Mouse (Mus musculus) ovary, postnatal 10 days (tissue): ENCODE measurements around the gene Dennd1c.
A peak's percentile ranks its signal among the peaks of the same experiment; 100 is the strongest.

Experiments used
- DNase-seq: peaks from one replicate; pipeline ENCODE4 v3.0.0; 2022; ENCODE audit warnings: low spot score

The Dennd1c gene

DNA sequence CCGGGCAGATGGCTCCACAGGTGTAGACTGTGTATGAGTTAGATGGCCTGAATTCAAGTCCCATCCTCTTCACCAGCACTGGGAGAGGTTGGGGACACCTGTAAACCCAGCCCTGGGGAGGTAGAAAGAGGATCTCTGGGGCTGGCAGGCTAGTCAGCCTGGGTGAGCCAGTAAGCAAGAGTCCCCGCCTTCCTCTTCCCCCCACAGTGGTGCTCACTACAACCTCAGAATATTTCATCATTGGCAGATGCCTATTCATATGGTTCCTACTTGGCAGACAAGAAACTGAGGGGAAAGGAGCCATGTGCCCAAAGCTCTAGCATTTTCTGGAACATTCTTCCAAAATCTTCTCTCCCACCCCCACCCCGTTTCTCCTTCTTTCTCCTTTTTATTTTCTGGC lies 29.5 kb downstream of the Dennd1c start:
- DNase-seq: no peak

- no peak for DNase-seq
These were observed 30.9 kb downstream of the Dennd1c start for GRCm38 (mm10) chr17:57047406-57047805.

DNA sequence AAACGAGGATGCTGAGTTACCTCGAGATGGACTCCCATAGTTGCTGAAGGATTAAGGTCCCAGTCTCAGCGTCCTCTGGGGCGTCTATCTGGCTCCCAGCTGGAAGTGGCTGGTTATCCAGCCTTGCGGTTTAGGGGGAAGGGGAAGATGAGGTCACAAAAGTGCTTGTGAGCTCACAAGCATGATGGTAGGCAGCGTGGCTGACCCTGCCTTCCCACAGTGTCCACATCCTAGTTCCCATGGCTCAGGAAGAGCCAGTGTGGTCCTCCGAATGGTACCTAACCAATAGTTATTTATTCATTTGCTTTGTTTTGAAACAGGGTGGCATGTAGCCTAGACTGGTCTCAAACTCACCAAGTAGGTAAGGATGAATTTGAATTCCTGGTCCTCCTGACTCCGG lies 36.8 kb downstream of the Dennd1c start, which contains the start of gene Slc25a41:
Slc25a41 (minus strand) TSS at position 101 of the 400 bp plus-strand sequence.
- no peak for DNase-seq

DNA sequence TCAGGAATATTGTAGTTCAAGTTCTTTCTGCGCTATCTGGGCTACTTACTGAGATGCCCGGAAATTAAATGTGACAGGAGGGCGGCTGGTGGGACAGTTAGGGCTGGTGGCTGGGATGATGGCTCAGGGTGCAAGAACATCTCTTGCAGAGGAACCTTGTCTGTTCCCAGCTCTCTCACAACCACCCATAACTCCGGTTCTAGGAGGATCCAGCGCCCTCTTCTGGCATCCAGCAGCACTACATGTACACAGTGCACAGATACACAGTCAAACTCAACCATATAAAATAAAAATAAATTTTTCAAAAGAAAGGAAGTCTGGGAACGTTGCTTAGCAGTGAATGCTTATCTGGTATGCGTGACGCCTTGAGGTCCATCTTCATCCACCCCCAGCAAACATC lies 39.3 kb downstream of the Dennd1c start:
- no peak for DNase-seq

- no peak for DNase-seq
These were observed 45.5 kb downstream of the Dennd1c start for GRCm38 (mm10) chr17:57032854-57033253.

DNA sequence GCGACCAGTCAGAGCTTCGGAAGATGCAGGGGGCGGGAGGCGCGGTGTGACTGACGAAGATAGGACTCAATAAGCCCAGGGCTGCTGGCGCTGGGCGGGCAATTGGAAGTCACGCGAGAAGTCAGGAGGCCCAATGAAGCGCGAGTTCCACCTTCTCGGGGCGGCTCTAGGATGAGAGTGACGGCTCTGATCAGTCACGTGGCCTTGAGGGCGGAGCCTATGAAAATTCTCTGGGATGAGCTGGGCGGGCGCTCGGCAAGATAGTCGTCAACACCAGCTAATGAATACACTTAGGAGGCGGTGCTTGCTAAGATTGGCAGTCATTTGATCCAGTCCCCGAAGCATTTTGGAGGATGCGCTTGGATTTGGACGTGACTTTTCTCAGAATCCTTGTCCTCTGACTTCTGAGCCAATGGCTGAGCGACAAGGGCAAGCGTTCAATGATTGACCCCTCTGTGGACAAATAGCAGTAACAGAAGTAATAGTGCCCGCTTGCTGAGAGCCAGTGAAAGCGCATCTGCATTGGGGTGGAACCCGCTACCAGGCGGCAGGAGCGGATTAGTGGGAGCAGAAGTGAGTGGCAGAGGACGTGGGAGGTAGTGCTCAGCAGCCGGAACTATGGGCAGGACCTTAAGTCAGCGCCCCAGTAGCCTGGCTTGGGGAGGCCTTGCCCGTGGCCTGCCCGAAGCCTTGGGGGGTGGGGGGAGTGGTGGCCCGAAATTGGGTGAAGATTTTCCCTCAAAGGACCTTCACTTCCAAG lies 46.5 kb downstream of the Dennd1c start:
- peak; percentile 80 for DNase-seq

- peak; percentile 8 for DNase-seq
These were observed 47.2 kb downstream of the Dennd1c start, which contains the start of gene Khsrp for GRCm38 (mm10) chr17:57030931-57031660. Gene Khsrp (minus strand): TSS chr17:57031522.

- no peak for DNase-seq
These were observed 48.6 kb downstream of the Dennd1c start for GRCm38 (mm10) chr17:57029691-57030090.

GRCm38 (mm10) chr17:57027471-57027870 lies 50.8 kb downstream of the Dennd1c start:
- DNase-seq: no peak

- DNase-seq: no peak
These were observed 57.4 kb downstream of the Dennd1c start for GRCm38 (mm10) chr17:57020960-57021359.

- DNase-seq: no peak
These were observed 58.6 kb downstream of the Dennd1c start for GRCm38 (mm10) chr17:57019693-57020092.
